Mouse (Mus musculus) neural tube, embryonic 12.5 days (tissue): ENCODE results near the gene Exosc3. TPM values are rescaled to one million over a fixed set of nuclear protein-coding genes. Genes with fewer than 3 reads are reported as not detected.

Experiments used
- ATAC-seq: fragments of 200-750 bp; cut with Nextera tagmentation; 2 replicates; pipeline ENCODE4 v1.8.0; 2017; ENCODE audit warnings: low read depth, mild to moderate bottlenecking, moderate TSS enrichment, moderate library complexity; ENCODE audit not compliant: low FRiP score
- H3K27ac ChIP-seq: fragments of 300-500 bp; sonication (generic); 2 replicates; pipeline ENCODE4 v1.5.1; 2016
- H3K27me3 ChIP-seq: fragments of 300-500 bp; sonication (generic); replicated peaks from 2 replicates; pipeline ENCODE4 v1.6.1; 2016; ENCODE audit warnings: mild to moderate bottlenecking
- H3K36me3 ChIP-seq: fragments of 300-500 bp; sonication (generic); 2 replicates; pipeline ENCODE4 v1.6.1; 2016; ENCODE audit warnings: mild to moderate bottlenecking
- H3K4me1 ChIP-seq: fragments of 300-500 bp; sonication (generic); 2 replicates; pipeline ENCODE4 v1.6.1; 2016
- H3K4me2 ChIP-seq: fragments of 300-500 bp; sonication (generic); replicated peaks from 2 replicates; pipeline ENCODE4 v1.6.1; 2016; ENCODE audit warnings: mild to moderate bottlenecking
- H3K4me3 ChIP-seq: fragments of 300-500 bp; sonication (generic); 2 replicates; pipeline ENCODE4 v1.5.1; 2016
- H3K9ac ChIP-seq: fragments of 300-500 bp; sonication (generic); 2 replicates; pipeline ENCODE4 v1.6.1; 2016; ENCODE audit warnings: mild to moderate bottlenecking
- H3K9me3 ChIP-seq: fragments of 300-500 bp; sonication (generic); 2 replicates; pipeline ENCODE4 v1.6.1; 2016; ENCODE audit warnings: mild to moderate bottlenecking
- WGBS: fragments of 180-500 bp; shearing (Covaris S2); methylation state at CpG from one replicate; pipeline ENCODE4 v1.1.7; 2016; 5-methylcytosine and 5-hydroxymethylcytosine counted together
- polyA plus RNA-seq: library from polyadenylated mRNA; unstranded; fragments of >200 nt; fragmentation: Nextera tagmentation; extraction: Ambion mirVana; gene quantifications from 2 replicates; pipeline ENCODE4 v1.2.1, GENCODE M21; 2016

Gene Exosc3
- polyA plus RNA-seq, 1 experiment from 2014 or later, result 66.1 TPM

GRCm38 (mm10) chr4:45271041-45271452, 71.5 kb downstream of the Exosc3 start:
- no peak overlapping the region for H3K4me3 ChIP-seq
- no peaks in the 10 kb centered on the region for H3K36me3 ChIP-seq
- no peak overlapping the region for H3K27ac ChIP-seq
- WGBS, result 81% methylated on average over 10 of the region's 10 CpGs
- H3K9ac ChIP-seq, result no peak overlapping the region
- no peaks in the 10 kb centered on the region for H3K27me3 ChIP-seq
- no peaks in the 10 kb centered on the region for H3K4me1 ChIP-seq
- H3K9me3 ChIP-seq, result no peaks in the 10 kb centered on the region
- peak; percentile 70 for ATAC-seq
- no peak overlapping the region for H3K4me2 ChIP-seq

GRCm38 (mm10) chr4:45267883-45268282, 74.6 kb downstream of the Exosc3 start:
- no peak for ATAC-seq
- 77% methylated on average over 3 of the region's 3 CpGs for WGBS
- Histone ChIP-seq H3K36me3 (no peaks in the 10 kb centered on the region), H3K9ac (no peak overlapping the region), H3K27ac (no peak overlapping the region), H3K9me3 (no peaks in the 10 kb centered on the region), H3K27me3 (no peaks in the 10 kb centered on the region), H3K4me2 (no peak overlapping the region), H3K4me1 (no peaks in the 10 kb centered on the region), H3K4me3 (no peak overlapping the region)

Other genes starting within 250 kb of the Exosc3 start
- 150 and 163 TPM in 2 replicates for gene Tomm5, start 234.6 kb downstream of the Exosc3 start, polyA plus RNA-seq
- 4.1 and 5.5 TPM in 2 replicates for gene Frmpd1, start 157.9 kb downstream of the Exosc3 start, polyA plus RNA-seq
- gene Trmt10b, start 45.6 kb downstream of the Exosc3 start, polyA plus RNA-seq, result 18.7 and 22.1 TPM in 2 replicates
- 15.1 and 15.6 TPM in 2 replicates for gene Dcaf10, start 631 bp downstream of the Exosc3 start, polyA plus RNA-seq
- 79.6 and 87.3 TPM in 2 replicates for gene Slc25a51, start 66.0 kb upstream of the Exosc3 start, polyA plus RNA-seq
- 8.2 and 10.3 TPM in 2 replicates for gene Shb, start 189.7 kb upstream of the Exosc3 start, polyA plus RNA-seq